Mouse (Mus musculus): ENCODE results near the gene Gm20431. TPM values are rescaled to one million over a fixed set of nuclear protein-coding genes. Genes with fewer than 3 reads are reported as not detected.

Gm20431 gene
- total RNA-seq (2015) (6.1 and 22.8 TPM in 2 replicates), total RNA-seq (2017) (not detected in 2 replicates)

DNA sequence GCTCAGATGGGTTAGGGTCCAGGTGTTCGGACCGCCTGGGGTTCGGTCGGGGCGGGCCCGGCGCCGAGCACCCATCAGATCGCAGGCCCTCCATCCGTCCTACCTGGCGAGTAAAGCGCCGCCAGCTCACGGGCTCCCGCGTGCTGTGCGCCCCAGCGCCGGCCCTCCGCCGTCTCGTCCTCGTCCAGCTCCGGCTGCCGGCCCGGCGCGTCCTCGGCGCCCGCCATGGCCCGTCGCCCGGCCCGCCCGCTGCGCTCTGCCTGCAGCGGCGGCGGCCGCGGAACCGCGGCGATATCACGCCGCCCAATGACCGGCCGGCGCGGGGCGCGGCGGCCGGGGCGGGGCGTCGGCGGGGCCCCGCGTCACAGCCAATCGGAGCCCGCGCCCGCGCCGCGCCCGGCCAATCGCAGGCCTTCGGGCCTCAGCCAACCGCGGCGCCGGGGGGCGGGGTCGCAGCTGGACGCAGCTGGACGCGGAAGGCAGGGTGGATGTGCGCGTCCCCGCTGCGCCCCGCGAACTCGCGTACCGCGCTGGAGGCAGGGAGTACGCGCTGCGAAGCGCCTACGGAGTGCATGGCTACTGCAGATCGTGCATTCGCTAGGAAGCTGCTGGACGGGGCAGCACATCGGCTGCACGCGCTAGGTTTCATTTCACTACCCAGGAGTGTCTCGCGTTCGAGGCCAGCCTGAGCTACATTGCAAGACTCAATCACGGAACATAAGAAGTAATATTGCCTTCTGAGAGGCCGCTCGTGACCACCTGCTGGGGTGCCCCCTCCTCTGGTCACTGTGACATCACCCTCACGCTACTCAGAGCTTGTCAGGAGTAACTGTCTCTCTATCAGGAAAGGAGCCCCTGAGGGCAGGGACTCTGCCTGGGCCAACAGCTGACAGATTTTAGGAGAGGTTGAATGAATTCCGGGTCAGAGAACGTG lies at the start of gene Gm20431:
TSS of gene Gm20431 (minus strand) at position 227 of the 934 bp plus-strand sequence.
- peak; percentile 77 for ATAC-seq (ENCODE audit: poor library complexity, severe bottlenecking)

DNA sequence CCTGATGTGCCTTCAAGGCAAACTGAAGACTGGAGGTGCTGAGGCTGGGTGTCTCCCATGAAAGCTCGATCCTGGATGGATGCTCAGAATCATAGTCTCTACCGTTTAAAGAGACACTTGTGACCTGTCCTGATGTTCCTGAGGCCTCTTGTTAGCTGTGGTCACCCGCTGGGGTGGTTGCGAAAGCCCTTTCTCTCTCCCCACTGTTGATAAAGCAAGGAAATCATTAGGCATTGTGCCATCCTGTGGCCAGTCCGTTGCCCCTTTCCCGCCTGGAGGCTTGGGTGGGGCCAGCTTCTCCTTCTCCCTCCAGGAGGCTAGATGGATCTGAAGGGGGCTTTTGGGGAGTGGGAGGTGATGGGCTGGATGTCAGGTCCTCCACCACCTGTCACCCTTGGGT lies 49.3 kb upstream of the Gm20431 start:
- ATAC-seq (ENCODE audit: poor library complexity, severe bottlenecking) = peak; percentile 61

DNA sequence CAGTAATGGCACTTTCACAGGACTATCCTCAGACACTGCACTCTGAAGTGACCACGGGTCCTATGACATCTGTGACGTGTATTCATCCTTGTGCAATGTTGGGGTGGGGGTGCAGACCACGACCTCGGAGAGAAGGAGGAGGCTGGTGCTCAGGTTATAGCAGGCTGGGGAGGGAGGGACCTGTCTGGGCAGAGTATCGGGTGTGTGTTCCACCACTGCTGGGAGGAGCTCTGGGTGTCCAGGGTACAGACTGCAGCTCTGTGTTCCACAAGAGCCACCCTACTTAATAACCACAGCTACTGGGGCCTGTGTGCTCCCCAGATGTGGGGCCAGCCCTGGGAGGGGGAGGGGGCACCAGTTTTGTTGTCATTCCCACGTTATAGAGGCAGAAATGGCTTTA lies 48.7 kb upstream of the Gm20431 start:
- ATAC-seq (ENCODE audit: poor library complexity, severe bottlenecking) = peak; percentile 62

DNA sequence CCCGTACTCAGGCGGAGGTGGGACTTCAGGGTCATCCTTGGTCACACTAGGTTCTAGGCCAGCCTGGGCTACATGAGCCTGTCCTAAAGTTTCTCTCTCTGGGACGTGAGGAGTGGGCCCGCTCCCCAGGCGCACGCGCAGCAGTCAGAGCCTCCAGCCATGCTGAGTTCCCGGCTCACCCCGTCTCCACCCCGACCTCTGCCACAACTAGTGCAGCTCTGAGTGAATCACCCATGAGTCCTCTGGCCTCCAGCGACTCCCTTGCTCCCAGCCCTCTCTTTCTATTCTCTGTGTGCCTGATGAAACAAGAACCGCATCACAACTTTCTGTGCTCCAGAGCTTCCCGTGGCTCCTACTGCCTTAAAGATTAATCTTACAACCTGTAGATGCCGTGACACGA lies 47.1 kb upstream of the Gm20431 start:
- ATAC-seq (ENCODE audit: poor library complexity, severe bottlenecking) = no peak

DNA sequence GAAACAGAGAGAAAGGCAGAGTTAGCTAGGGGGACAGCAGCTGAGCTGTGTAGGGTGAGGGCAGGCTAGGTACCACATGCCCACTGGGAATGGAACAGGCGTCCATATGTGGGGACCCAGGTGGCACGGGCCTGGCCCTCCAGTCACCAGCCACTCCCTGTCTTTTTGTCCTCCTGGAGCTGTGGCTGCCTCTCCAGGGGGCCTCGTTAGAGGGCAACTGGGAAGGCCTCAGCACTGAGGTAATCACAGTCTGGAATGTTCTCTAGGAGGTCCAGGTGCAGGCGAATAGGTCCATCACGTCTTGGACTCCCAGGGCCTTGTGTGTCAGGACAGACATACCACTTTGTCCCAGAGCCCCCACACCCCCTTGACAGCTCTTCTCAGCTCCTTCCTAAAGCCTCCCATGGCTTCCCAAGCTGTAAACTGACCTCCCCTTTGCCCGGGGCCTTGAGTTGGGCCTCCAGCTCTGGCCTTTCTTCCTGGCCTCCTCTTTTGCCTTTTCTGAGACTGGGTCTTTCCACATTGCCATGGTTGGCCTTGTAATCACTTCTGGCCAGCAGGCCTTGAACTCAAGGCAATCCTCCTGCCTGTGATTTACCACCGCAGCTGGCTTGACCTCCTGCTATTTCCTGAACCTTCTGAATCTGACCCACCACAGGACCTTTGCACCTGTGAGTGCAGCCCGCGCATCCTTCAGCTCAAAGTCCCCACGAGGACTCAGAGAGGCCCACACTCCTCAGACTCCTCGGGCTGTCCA lies 45.1 kb upstream of the Gm20431 start:
- ATAC-seq (ENCODE audit: poor library complexity, severe bottlenecking) = no peak

DNA sequence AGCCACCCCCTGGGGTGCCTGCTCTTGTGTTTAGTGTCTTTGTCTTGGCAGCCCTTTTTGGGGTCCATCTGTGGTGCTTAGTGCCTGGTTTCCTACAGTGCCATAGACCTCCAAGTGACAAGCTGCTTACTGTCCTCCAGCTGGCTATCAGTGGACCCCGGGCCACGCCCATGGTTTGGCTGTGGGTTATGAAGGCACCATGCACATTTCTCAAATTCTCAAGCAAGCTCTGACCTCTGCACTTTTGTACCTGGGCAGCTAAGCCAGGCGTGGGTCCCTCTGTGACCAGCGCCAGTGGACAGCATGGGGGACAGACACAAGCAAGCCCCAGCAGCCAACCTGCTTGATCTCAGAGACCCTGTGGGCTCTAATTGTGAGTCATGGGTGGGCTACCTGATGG lies 43.1 kb upstream of the Gm20431 start:
- no peak for ATAC-seq (ENCODE audit: poor library complexity, severe bottlenecking)

DNA sequence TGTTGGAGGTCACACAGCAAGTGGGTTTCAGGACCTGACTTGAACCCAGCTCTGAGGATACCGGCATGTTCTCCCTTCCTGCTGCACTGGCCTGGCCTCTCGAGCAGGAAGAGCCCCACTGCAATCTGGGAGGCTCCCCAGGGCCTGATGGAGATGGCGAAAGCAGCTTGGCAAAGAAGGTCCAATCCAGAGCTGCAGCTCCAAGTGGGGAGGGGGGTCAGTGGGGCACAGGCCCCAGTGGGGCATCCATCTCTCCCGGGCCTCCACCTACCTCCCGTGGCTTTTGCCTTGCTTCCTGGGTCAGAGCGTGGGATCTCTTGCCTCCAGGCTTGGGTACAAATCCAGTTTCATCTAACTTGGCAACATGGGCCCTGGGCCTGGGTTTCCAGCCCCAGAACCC lies 40.8 kb upstream of the Gm20431 start:
- no peak for ATAC-seq (ENCODE audit: poor library complexity, severe bottlenecking)

DNA sequence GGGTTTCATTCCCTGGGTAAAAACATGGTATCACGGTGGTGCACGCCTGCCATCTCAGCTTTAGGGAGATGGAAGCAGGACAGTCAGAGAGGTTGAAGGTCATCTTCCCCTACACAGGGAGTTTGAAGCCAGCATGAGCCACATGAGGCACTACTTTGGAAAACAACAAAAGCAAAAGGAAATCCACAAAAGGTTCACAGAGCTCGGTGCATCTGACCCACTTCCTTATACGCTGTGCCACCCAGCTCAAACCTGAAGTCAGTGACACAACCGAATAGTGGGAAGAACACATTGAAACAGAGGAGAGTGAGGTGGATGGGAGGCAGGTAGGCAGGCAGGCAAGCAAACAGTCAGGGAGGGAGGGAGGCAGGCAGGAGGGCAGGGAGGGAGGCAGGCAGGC lies 40.2 kb upstream of the Gm20431 start:
- ATAC-seq (ENCODE audit: poor library complexity, severe bottlenecking) = peak; percentile 65

DNA sequence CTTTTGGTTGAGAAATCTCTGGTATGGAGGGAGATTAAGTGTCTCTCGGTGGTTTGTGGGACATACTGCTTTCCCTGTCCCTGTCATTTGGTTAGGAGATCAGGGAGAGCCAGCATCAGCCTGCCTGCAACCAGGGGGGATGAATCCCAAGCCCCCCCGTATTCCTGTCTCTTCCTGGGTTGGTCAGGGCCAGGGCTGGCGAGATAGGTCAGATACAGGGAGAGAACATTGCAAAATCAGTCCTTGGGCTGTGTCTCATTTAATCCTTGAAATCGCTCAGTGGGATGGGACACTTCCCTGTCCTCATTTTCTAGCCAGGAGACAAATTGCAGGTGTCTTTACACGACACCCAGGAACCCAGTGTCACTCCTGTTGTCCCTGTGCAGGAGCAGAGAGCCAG lies 38.7 kb upstream of the Gm20431 start:
- no peak for ATAC-seq (ENCODE audit: poor library complexity, severe bottlenecking)

DNA sequence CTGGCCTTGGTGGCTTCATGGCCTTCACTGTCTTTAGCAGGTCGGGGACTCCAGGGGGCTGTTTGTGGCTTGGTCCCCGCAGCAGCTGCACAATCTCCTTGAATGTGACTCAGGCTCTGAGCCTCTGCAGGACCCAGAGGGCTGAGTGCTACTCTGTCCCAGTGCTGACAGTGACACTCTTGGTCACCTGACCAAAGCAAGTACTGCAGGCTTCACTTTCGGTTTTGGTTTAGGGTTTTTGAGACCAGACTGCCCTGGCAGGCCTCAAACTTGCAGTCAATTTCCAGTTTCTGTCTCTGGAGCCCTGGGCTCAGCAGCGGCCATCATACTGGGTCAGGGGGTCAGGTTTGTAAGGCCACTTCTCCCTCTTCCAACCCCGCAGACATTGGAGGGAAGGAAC lies 36.6 kb upstream of the Gm20431 start:
- ATAC-seq (ENCODE audit: poor library complexity, severe bottlenecking) = peak; percentile 82

DNA sequence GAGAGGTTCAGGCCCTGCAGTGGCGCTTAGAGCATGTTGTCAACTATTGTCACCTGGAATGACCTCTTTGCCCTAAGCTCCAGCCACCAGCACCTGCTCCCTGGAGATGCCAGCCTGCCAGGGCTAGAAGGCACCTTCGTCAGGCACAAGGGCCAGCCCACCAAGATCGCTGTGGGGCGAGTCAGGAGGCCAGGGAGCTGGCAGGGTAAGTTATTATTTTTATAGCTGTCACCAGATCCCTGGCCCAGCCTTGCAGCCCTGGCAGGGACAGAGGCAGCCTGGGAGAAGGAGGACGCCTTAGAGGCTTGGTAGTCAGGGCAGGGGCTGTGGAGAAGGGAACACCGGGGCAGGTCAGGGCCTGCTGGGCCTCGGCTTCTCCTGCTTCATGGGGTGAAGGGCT lies 34.8 kb upstream of the Gm20431 start:
- ATAC-seq (ENCODE audit: poor library complexity, severe bottlenecking) = no peak

DNA sequence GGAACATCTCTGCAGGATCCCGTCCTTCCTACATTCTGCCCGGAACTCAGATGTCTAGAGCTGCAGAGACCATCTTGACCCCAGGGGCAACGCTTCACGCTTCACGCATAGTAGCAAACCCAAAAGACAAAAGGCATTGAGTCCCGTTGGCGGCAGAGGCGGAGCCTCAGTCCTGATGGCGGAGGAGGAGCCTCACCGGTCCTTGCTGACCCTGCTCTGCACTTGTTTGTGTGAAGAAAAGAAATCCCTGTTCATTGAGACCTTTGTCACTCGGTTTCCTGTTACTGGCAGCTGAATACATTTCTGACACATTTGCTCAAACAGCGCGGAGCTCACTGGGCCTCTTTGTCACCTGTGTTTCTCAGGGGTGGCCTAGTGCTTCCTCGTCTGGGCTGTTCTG lies 34.2 kb upstream of the Gm20431 start:
- no peak for ATAC-seq (ENCODE audit: poor library complexity, severe bottlenecking)

DNA sequence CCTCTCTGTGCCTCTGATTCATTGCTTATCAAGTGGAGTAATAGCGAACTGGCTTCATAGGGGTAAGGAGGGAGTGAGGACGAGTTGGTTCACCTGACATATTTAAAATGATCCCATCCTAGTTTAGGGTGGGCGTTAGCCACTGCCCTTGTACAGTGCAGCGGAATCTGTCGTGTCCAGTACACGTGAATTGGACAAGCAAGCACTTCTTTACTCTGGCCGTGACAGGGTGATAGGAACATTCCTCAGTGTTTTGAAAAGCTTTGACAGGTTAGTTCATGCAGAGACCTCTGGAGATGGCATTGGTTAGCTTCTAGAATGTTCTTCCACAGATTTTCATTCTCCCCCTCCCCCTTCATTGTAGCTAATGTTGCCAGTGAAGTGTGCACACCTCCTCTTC lies 33.7 kb upstream of the Gm20431 start:
- ATAC-seq (ENCODE audit: poor library complexity, severe bottlenecking) = no peak

DNA sequence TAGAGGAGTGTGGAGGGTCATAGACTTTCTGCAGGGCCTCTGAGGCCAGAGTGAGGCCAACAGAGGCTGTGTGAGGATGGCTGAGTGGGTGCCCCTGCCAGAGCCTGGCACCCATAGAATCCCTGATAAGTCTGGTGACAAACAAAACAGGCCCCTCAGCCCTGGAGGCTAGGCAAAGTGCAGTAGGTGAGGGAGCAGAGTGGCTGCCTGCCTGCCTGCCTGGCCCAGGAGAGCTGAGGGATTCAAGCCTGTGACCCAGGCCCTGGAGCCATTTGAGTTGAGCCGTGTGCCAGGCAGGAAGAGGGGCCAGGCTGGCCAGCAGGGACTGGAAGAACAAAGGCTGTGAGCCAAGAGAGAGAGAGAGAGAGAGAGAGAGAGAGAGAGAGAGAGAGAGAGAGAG lies 32.9 kb upstream of the Gm20431 start:
- ATAC-seq (ENCODE audit: poor library complexity, severe bottlenecking) = no peak

DNA sequence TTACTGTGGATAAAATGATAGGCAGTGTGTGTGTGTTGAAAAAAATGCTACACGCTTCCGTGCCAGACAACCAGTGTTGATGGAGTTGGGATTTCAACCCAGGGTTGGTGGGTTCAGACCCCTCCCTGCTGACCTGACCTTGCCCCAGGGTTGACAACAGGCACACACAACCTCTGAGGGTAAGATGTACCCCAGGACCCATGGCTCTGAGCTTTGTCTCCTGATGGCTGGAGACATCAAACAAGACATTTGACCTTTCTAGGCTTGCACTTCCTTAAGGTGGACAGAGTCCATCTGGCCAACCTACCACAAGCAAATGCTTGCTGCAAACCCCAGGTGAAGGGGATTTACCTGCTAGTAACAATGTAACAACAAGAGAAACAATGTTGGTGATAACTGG lies 32.2 kb upstream of the Gm20431 start:
- no peak for ATAC-seq (ENCODE audit: poor library complexity, severe bottlenecking)

DNA sequence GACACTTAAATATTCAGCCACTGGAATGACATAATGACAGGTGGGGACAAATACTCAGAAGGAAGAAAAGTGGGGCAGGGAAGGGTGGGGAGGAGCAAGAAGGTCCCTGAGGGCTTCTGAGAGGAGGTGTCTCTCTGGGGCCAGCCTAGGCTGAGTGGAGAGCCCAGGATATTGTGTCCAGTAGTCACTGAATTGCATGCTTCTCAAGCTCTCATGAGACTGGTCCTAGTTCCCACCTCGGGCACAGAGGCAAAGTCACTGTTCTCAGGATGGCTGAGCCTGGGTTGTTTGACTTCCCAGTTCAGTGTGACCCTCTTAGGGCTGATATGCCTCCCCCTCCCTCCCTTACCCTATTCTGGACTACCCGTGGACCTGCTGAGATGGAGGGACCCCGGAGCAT lies 31.5 kb upstream of the Gm20431 start:
- ATAC-seq (ENCODE audit: poor library complexity, severe bottlenecking) = no peak

DNA sequence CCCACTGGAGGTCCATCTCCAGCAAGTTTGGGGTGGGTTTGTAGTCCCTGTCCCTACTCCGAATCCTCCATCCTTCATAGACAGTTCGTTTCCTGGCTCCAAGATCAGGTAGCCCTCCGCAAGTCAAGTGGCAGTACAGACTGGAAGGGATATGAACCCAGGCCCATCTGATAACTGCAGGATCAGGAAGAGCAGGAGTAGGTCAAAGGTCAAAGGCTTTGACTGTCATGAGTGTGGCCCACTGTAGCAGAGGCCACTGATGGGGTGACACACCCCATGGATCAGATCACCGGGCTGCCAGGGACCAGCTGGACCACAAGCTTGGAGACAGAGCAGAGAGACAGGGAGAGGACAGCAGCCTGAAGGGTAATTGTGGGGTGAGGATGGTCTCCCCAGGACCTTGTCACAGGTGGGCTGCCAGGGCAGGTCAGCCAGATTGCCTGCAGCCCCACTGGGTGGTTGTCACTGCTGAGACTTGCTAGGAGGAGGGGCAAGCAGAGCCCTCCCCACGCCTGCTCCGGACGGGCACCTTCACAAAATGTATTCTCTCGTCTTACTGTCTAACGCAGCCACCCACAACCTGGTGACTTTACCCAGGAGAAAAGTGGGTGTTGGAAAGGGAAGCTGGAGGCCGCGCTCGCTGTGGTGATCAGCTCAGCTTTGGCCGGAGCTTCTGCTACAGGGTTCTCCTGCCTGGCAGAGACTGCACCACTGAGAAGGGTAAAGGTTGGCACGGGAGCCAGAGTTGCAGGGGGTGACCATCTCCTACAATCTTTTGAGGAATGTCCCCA lies 30.8 kb upstream of the Gm20431 start:
- ATAC-seq (ENCODE audit: poor library complexity, severe bottlenecking) = no peak

DNA sequence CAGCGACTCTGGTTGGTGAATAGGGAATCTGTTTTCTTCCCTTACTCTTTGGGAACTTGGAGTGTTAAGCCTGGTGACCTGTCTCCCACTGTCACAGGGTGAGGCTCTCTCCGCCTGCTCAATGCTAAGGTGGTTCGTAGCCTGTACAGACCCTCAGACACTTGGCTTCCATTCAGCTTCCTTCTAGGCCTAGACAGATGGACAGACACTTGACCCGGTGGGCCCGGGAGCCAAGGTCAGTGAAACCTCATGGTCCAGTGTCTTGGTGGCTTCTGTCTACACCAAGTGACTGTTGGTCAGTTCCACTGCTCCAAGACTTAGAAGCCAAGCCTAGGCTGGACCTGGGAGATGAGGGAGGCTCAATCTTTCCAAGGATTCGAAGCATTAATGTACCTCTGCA lies 30.1 kb upstream of the Gm20431 start:
- no peak for ATAC-seq (ENCODE audit: poor library complexity, severe bottlenecking)

DNA sequence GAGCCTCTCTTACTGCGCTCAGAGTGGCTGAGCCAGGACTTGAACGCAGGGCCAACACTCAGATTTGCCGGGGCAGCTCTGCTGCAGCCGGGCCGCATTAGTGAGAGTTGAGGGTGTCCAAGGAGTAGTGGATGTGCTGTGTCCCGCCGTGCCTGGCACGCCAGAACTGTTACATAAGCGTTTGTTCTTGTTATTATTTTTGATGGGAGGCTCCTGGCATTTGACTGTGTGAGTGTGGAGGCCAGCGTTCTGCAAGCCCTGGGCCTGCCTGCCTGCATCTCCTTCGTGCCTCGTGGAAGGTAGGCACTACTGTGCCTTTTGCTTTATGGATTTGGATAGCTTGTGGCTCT lies 29.6 kb upstream of the Gm20431 start:
- no peak for ATAC-seq (ENCODE audit: poor library complexity, severe bottlenecking)

DNA sequence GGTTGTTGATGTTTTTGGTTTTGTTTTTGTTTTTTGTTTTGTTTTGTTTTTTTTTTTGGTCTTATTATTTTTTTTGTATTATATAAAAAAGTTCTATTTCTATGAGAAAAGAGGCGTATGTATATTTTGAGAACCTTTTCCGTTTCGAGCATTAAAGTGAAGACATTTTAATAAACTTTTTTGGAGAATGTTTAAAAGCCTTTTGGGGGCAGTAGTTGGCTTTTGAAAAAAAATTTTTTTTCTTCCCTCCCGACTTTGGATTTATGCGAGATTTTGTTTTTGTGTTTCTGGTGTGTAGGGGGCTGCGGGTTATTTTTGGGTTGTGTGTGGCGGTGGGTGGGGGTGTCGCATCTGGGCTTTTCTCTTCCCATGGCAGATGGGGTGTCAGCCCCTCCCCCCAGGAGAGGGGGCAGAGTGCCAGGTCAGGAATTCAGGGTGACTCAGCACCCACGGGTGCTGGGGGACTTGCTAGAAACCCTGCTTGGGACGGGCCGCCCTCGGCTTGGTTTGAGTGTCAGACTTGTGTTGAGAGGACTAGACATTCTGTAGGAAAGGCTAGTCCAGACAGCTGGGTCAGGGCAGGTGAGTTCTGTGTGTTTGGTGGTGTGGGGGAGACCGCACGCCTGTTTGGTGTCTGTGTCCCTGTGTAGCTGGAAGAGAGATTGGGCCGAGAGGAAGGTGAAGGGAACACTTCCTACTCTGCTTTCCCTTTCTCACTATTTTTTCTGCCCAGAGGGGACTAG lies 29.1 kb upstream of the Gm20431 start:
- no peak for ATAC-seq (ENCODE audit: poor library complexity, severe bottlenecking)
